Mouse (Mus musculus): ENCODE measurements around the gene Pygm.

DNA sequence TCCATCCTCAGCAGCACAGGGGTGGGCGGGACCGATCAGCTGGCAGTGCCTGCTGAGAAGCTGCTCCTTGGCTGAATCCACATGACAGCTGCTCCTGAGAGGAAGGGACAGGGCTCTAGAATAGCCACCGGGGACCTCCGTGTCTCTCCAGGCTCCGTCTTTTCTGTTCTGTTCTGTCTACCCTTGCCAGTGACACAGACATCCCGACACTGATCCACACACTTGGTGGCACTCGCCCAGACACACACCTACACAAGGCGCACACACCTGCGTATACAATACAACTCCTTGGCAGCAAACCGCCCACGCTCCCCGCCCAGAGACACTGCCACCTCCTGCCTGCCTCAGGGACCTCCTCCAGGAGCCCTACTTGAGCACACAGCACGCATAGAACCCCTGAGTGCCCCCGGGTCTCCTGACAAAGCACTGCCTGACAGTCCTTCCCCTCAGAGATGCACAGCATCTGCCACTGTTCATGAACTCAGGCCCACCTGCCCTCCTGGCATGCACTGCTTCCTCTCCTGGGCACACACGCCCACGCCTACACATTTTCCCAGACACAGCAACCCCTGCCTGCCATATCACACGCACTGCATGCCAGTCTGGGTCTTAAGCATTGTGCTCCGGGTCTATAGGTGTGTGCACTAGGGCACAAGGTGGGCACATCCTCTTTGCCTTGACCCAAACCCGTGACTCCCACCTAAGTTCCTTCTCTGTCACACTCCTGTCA, 36.4 kb downstream of the Pygm start:
- no peak for TF ChIP-seq POLR2A (IDR thresholded peaks at IDR 0.05; ENCODE audit: borderline replicate concordance, control insufficient read depth, low read depth, low read length)
- no peak for TF ChIP-seq CTCF (IDR thresholded peaks at IDR 0.05; ENCODE audit: control insufficient read depth, insufficient read depth, low read length)

All from bone marrow, adult 2 months (tissue).